Mouse (Mus musculus) embryonic facial prominence, embryonic 14.5 days (tissue): Measurements from ENCODE around the gene Zbtb1. TPM values are rescaled to one million over a fixed set of nuclear protein-coding genes. Genes with fewer than 3 reads are reported as not detected.

Source experiments
- ATAC-seq: fragments of 200-750 bp; cut with Nextera tagmentation; 2 replicates; pipeline ENCODE4 v1.8.0; 2017; ENCODE audit warnings: low read depth, moderate number of reproducible peaks, moderate TSS enrichment
- DNase-seq: peaks from one replicate; pipeline ENCODE4 v3.0.0-alpha.2; 2015; ENCODE audit warnings: low spot score
- H3K27ac ChIP-seq: fragments of 300-500 bp; sonication (generic); replicated peaks from 2 replicates; pipeline ENCODE4 v1.5.1; 2014; ENCODE audit warnings: low read depth, mild to moderate bottlenecking, low read length, moderate library complexity
- H3K27me3 ChIP-seq: fragments of 300-500 bp; sonication (generic); replicated peaks from 2 replicates; pipeline ENCODE4 v1.6.1; 2014; ENCODE audit warnings: low read length; ENCODE audit not compliant: control insufficient read depth, insufficient read depth
- H3K36me3 ChIP-seq: fragments of 300-500 bp; sonication (generic); 2 replicates; pipeline ENCODE4 v1.6.1; 2014; ENCODE audit warnings: low read length, mixed read lengths; ENCODE audit not compliant: control insufficient read depth, insufficient read depth
- H3K4me1 ChIP-seq: fragments of 300-500 bp; sonication (generic); 2 replicates; pipeline ENCODE4 v1.6.1; 2014; ENCODE audit warnings: antibody characterized with exemption, low read length; ENCODE audit not compliant: control insufficient read depth, insufficient read depth
- H3K4me2 ChIP-seq: fragments of 300-500 bp; sonication (generic); 2 replicates; pipeline ENCODE4 v1.6.1; 2014; ENCODE audit warnings: low read depth, mild to moderate bottlenecking, low read length, moderate library complexity, mixed read lengths
- H3K4me3 ChIP-seq: fragments of 300-500 bp; sonication (generic); 2 replicates; pipeline ENCODE4 v1.5.1; 2014; ENCODE audit warnings: low read depth, mild to moderate bottlenecking, low read length
- H3K9ac ChIP-seq: fragments of 300-500 bp; sonication (generic); 2 replicates; pipeline ENCODE4 v1.6.1; 2014; ENCODE audit warnings: low read depth, mild to moderate bottlenecking, low read length, moderate library complexity, mixed read lengths
- H3K9me3 ChIP-seq: fragments of 300-500 bp; sonication (generic); 2 replicates; pipeline ENCODE4 v1.6.1; 2016; ENCODE audit warnings: low read length; ENCODE audit not compliant: control insufficient read depth
- WGBS: fragments of 180-500 bp; shearing (Covaris S2); extraction: QIAGEN DNeasy Blood & Tissue Kit; methylation state at CpG from one replicate; pipeline ENCODE4 v1.1.7; 2014; 5-methylcytosine and 5-hydroxymethylcytosine counted together
- polyA plus RNA-seq: library from polyadenylated mRNA; unstranded; fragments of >200 nt; fragmentation: Nextera tagmentation; extraction: Ambion mirVana; gene quantifications from 2 replicates; pipeline ENCODE4 v1.2.1, GENCODE M21; 2014

The Zbtb1 gene
- polyA plus RNA-seq, 1 experiment from 2014 or later = 9.8 TPM

DNA sequence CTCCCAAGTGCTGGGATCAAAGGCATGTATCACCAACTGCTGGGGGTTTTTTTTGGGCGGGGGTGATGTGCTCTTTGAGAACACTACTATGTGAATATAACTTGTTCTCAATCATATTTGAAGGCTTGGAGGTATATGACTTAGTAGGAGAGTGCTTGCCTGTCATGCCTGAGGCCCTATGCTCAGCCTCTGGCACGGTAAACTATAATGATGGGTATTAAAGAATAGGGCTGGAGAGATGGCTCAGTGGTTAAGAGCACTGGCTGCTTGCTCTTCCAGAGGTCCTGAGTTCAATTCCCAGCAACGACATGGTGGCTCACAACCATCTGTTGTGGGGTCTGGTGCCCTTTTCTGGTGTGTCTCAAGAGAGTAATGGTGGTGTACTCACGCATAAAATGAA is 4.8 kb downstream of the Zbtb1 start:
- Histone ChIP-seq H3K27ac (no peak overlapping the region), H3K9me3 (no peaks in the 10 kb centered on the region), H3K4me2 (no peak overlapping the region), H3K27me3 (no peaks in the 10 kb centered on the region), H3K4me3 (no peak overlapping the region), H3K4me1 (peaks cover 24% of the 10 kb centered on the region), H3K9ac (no peak overlapping the region), H3K36me3 (0 out of 2 replicates have a peak, but pooled peaks cover 5% of the 10 kb centered on the region)
- ATAC-seq = no peak
- no peak for DNase-seq
- WGBS = 75% methylated on average over 4 of the region's 4 CpGs

DNA sequence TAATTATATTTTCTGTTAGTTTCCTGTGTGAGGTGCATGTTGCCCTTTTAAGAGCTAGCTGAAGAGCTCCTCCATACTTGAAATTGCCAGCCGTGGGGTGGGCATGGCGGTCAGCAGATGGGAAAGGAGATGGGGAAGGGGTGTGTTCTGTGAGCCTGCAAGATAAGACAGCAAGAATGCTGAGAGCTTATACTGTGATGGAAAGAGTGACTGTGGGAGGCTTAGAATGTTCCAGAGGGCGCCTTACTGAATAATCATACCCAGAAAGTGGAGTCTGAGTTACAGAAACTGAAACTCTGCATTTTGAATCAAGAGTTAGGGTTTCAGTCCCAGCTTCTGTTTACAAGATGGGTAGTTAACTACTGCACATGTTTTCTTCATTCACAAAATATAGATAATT is 5.4 kb downstream of the Zbtb1 start:
- ATAC-seq = no peak

DNA sequence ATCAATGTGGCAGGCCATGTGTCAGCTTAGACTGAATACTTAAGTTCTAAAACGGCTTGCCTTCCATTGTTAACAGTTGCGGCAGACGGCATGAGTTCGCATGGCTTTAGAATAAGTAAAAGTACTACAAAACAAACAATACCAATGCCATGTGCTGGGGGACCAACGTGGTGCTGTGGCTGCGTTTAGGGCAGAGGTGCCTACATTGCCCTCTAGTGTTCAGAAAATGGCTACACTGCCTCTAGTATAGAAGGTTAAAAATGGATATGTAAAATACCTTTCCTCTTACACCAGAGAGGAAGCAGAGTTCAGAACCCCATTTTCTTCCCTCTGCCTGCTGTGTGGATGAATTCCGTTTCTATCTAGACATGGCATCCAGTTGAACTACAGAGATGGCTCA is 6.6 kb downstream of the Zbtb1 start:
- H3K4me2 ChIP-seq = no peak overlapping the region
- DNase-seq = no peak
- no peak for ATAC-seq
- H3K4me3 ChIP-seq = no peak overlapping the region
- no peaks in the 10 kb centered on the region for H3K27me3 ChIP-seq
- peaks cover 22% of the 10 kb centered on the region for H3K4me1 ChIP-seq
- no peak overlapping the region for H3K27ac ChIP-seq
- H3K9ac ChIP-seq = no peak overlapping the region
- 0 out of 2 replicates have a peak, but pooled peaks cover 5% of the 10 kb centered on the region for H3K36me3 ChIP-seq
- 51% methylated on average over 7 of the region's 7 CpGs for WGBS
- H3K9me3 ChIP-seq = no peaks in the 10 kb centered on the region

More for the DNA sequence above, 5.4 kb downstream of the Zbtb1 start:
- no peak overlapping the region for H3K4me2 ChIP-seq
- 0 out of 2 replicates have a peak, but pooled peaks cover 5% of the 10 kb centered on the region for H3K36me3 ChIP-seq
- H3K4me3 ChIP-seq = no peak overlapping the region
- no peaks in the 10 kb centered on the region for H3K27me3 ChIP-seq
- H3K9me3 ChIP-seq = no peaks in the 10 kb centered on the region
- no peak overlapping the region for H3K9ac ChIP-seq
- peaks cover 24% of the 10 kb centered on the region for H3K4me1 ChIP-seq
- no peak overlapping the region for H3K27ac ChIP-seq
- DNase-seq = no peak
- WGBS = 84% methylated on average over 3 of the region's 3 CpGs

DNA sequence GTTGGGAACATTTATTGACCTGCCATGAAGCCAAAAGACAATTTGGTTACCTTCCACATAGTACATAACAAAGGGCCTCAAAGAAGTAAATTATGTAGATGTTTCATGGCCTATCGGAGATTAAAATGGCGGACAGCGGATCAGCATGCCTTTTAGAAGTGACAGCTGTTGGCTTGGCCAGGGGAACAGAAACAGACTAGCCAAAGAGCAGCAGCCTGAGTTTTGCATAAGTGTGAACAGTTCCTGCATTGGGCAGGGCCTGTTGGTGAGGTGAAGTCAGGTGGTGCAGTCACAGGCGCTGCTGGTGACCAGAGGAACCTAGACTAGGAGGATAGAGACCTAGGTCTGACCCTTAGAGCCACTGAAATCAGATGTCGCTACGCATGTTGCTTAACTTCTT is 7.0 kb downstream of the Zbtb1 start:
- no peak overlapping the region for H3K4me3 ChIP-seq
- ATAC-seq = no peak
- H3K9me3 ChIP-seq = no peaks in the 10 kb centered on the region
- H3K36me3 ChIP-seq = 0 out of 2 replicates have a peak, but pooled peaks cover 5% of the 10 kb centered on the region
- whole genome bisulfite sequencing = 92% methylated on average over 6 of the region's 6 CpGs
- no peak overlapping the region for H3K9ac ChIP-seq
- no peak for DNase-seq
- no peak overlapping the region for H3K4me2 ChIP-seq
- H3K27ac ChIP-seq = no peak overlapping the region
- H3K27me3 ChIP-seq = no peaks in the 10 kb centered on the region
- H3K4me1 ChIP-seq = peaks cover 18% of the 10 kb centered on the region

DNA sequence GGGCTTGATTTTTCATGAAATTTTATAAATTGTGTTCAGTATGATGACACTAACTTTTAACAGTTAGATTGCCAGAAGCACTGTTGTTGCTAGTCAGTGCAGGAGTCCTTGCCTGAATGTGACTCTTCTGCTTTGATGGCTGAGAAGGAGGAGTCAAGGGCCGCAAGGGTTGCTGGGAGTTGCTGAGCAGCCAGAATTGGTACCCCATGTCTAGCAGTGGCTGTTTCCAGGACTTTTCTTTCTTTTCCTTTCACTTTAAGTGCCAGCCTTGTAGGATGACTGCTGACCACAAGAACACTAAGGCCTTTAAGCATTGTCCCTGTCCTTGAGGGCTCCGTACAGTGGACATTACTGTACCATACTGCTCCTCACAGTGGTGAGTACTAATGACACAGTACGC is 7.7 kb downstream of the Zbtb1 start:
- H3K27ac ChIP-seq = no peak overlapping the region
- ATAC-seq = no peak
- no peak overlapping the region for H3K9ac ChIP-seq
- no peak overlapping the region for H3K4me3 ChIP-seq
- no peak overlapping the region for H3K4me2 ChIP-seq
- 0 out of 2 replicates have a peak, but pooled peaks cover 5% of the 10 kb centered on the region for H3K36me3 ChIP-seq
- H3K27me3 ChIP-seq = no peaks in the 10 kb centered on the region
- no peaks in the 10 kb centered on the region for H3K9me3 ChIP-seq
- WGBS = 88% methylated on average over 3 of the region's 3 CpGs
- DNase-seq = no peak
- peaks cover 12% of the 10 kb centered on the region for H3K4me1 ChIP-seq

DNA sequence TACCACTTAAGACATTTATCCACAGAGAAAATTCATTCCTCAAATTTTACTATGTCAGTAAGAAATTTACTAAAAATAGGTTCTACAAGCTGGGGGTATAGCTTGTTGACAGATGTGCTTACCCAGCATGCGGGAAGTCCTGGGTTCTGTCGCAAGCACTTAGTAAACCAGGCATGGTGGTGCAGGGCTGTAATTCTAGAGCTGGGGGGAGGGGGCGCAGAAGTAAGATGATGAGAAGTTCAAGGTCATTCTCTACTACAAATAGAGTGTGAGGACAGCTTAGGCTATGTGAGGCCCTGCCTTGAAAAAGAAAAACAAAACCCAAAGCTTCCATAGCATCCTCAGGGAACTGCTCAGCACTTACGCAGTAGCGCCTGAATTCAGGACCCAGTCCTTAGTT is 8.5 kb downstream of the Zbtb1 start:
- no peak for DNase-seq
- H3K4me1 ChIP-seq = peaks cover 7% of the 10 kb centered on the region; the same call in 1 of the 2 replicates
- H3K9ac ChIP-seq = no peak overlapping the region
- H3K36me3 ChIP-seq = 0 out of 2 replicates have a peak, but pooled peaks cover 5% of the 10 kb centered on the region
- H3K4me3 ChIP-seq = no peak overlapping the region
- H3K27me3 ChIP-seq = no peaks in the 10 kb centered on the region
- no peak overlapping the region for H3K4me2 ChIP-seq
- no peak for ATAC-seq
- no peak overlapping the region for H3K27ac ChIP-seq
- 78% methylated on average over 5 of the region's 5 CpGs for WGBS
- no peaks in the 10 kb centered on the region for H3K9me3 ChIP-seq

DNA sequence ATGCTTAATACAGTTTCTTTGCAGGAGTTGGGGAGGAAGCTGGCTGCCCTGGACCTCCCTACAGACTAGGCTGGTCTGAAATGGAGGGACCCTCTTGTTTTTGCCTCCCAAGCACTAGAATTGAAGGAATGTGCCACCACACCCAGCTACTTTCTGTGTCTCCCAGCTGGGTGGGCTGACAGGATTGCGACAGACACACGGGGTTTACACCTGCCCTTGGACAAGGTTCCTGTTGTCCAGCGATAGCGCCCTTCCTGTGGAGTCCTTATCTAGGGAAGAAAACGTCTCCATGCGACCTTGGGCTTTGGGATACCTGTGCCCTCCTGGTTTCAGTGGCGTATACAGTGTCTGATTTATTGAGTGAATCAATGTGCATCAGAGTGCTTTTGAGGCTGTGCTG is 10.1 kb downstream of the Zbtb1 start:
- no peak for DNase-seq
- Histone ChIP-seq H3K4me3 (no peak overlapping the region), H3K4me2 (no peak overlapping the region), H3K27me3 (no peaks in the 10 kb centered on the region), H3K36me3 (peaks cover 8% of the 10 kb centered on the region), H3K9me3 (no peaks in the 10 kb centered on the region), H3K9ac (no peak overlapping the region), H3K27ac (no peak overlapping the region), H3K4me1 (no peaks in the 10 kb centered on the region)
- no peak for ATAC-seq
- WGBS = 88% methylated on average over 7 of the region's 7 CpGs

DNA sequence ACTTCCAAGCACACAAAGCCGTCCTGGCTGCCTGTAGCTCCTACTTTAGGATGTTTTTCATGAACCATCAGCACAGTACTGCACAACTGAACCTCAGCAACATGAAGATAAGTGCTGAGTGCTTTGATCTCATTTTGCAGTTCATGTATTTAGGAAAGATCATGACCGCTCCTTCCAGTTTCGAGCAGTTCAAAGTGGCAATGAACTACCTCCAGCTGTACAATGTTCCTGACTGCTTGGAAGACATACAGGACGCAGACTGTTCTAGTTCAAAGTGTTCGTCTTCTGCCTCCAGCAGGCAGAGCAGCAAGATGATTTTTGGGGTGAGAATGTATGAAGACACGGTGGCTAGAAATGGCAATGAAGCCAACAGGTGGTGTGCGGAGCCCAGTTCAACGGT is 15.3 kb downstream of the Zbtb1 start:
- DNase-seq (no peak), ATAC-seq (no peak)
- WGBS = 91% methylated on average over 8 of the region's 8 CpGs

DNA sequence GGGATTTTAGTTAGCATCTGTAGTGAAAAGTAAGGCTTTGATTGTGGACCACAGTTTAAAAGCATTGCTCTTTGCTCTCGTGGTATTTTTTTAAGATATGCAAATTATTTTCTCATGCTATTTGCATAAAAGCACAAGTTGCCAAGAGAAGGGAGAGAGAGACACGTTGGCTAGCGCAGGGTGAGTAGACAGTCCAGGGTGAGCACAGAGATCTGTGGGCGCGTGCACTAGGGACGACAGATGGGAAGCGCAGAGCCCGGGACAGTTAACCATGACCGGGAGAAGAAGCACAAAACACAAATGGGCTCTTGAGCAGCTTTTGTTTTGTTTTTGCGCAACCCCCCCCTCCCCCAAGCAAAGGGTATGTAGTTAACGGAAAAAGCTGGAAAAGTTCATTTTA is 18.7 kb downstream of the Zbtb1 start:
- WGBS = 84% methylated on average over 11 of the region's 11 CpGs
- Histone ChIP-seq H3K36me3 (peaks cover 37% of the 10 kb centered on the region), H3K4me1 (no peaks in the 10 kb centered on the region)

More for the DNA sequence above, 15.3 kb downstream of the Zbtb1 start:
- no peaks in the 10 kb centered on the region for H3K27me3 ChIP-seq
- no peaks in the 10 kb centered on the region for H3K9me3 ChIP-seq
- H3K9ac ChIP-seq = no peak overlapping the region
- H3K27ac ChIP-seq = no peak overlapping the region
- peaks cover 37% of the 10 kb centered on the region for H3K36me3 ChIP-seq
- H3K4me1 ChIP-seq = no peaks in the 10 kb centered on the region
- no peak overlapping the region for H3K4me3 ChIP-seq
- no peak overlapping the region for H3K4me2 ChIP-seq

More for the DNA sequence above, 18.7 kb downstream of the Zbtb1 start:
- Histone ChIP-seq H3K4me3 (no peak overlapping the region), H3K27me3 (no peaks in the 10 kb centered on the region), H3K27ac (no peak overlapping the region), H3K4me2 (no peak overlapping the region), H3K9ac (no peak overlapping the region), H3K9me3 (no peaks in the 10 kb centered on the region)
- DNase-seq (no peak), ATAC-seq (no peak)
